Mouse (Mus musculus): ENCODE data around the gene Vmn2r6. TPM values are rescaled to one million over a fixed set of nuclear protein-coding genes. Genes with fewer than 3 reads are reported as not detected.
"Not testable (repeated sequence)": the region's sequence is repeated elsewhere in the genome, so short reads cannot be mapped to it uniquely, and the experiment has no call there.

Gene Vmn2r6
- total RNA-seq (2017), result not detected in 3 replicates

GRCm38 (mm10) chr3:64565730-64566129 is at the start of gene Vmn2r6:
Gene Vmn2r6 (minus strand): TSS chr3:64565830.
- ATAC-seq (replicated peaks; ENCODE audit: insufficient number of reproducible peaks, low FRiP score, low TSS enrichment, poor library complexity, severe bottlenecking), result not testable (repeated sequence)

DNA sequence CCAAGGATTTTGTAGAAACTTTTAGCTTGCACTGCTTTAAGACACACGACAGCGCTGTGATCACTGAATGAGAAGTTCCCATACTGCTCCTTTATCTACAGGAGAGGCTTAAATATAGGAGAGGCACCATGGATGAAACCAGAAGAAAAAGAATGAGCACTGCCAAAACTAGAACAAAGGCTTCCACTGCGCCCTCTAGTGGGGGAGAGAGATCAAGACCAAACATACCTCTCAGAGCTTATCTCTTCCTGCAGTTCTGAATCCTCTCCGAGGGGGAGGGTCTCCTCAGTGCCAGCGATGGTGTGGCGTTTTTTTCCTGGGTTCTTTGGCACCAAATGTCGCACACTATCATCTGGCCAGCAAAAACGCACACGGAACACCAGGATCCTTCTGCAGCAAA is 22.0 kb upstream of the Vmn2r6 start:
- ATAC-seq (replicated peaks; ENCODE audit: insufficient number of reproducible peaks, low FRiP score, low TSS enrichment, poor library complexity, severe bottlenecking), result no peak

DNA sequence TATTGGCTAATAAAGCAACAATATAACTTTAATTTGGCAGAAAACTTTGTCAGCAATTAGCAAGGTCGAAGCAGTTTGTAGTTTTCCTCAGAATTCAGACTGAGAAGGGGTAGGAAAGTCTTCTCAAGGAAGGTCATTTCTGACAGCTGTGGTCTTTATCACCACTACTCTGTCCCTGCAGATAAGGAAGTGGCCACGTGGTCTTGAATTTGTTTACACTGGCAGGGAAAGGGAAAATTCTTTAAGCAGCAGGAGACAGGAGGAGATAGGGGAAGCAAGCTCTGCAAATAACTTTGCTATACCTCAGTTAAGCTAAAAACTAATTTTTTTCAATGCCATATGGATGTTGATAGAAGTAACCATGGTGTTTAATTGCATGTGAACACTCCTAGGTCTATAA is 3.2 kb upstream of the Vmn2r6 start:
- ATAC-seq (replicated peaks; ENCODE audit: insufficient number of reproducible peaks, low FRiP score, low TSS enrichment, poor library complexity, severe bottlenecking), result not testable (repeated sequence)

GRCm38 (mm10) chr3:64523585-64523984 is 42.0 kb downstream of the Vmn2r6 start:
- not testable (repeated sequence) for ATAC-seq (replicated peaks; ENCODE audit: insufficient number of reproducible peaks, low FRiP score, low TSS enrichment, poor library complexity, severe bottlenecking)

- not testable (repeated sequence) for ATAC-seq (replicated peaks; ENCODE audit: insufficient number of reproducible peaks, low FRiP score, low TSS enrichment, poor library complexity, severe bottlenecking)
These were observed 55.9 kb downstream of the Vmn2r6 start, which contains the start of gene Vmn2r5 for GRCm38 (mm10) chr3:64509742-64510141. Gene Vmn2r5 (minus strand): TSS chr3:64509842.

Other genes with a start within 250 kb of the Vmn2r6 start
- gene Vmn2r4, start 150.5 kb downstream of the Vmn2r6 start, total RNA-seq (2017), result not detected in 3 replicates
- gene Vmn2r5, start 56.0 kb downstream of the Vmn2r6 start, total RNA-seq (2017), result not detected in 3 replicates

All from monocyte, adult 5-6 weeks (primary cell).